Mouse (Mus musculus): Measurements from ENCODE around the gene Stfa1. TPM values are rescaled to one million over a fixed set of nuclear protein-coding genes. Genes with fewer than 3 reads are reported as not detected.

Gene Stfa1
- 2.1 and 4.0 TPM in 2 replicates for polyA plus RNA-seq (2012; rRNA removed)

GRCm38 (mm10) chr16:36276796-36277195, at the start of gene Stfa1:
Gene Stfa1, plus strand, starts transcription at chr16:36276951.

DNA sequence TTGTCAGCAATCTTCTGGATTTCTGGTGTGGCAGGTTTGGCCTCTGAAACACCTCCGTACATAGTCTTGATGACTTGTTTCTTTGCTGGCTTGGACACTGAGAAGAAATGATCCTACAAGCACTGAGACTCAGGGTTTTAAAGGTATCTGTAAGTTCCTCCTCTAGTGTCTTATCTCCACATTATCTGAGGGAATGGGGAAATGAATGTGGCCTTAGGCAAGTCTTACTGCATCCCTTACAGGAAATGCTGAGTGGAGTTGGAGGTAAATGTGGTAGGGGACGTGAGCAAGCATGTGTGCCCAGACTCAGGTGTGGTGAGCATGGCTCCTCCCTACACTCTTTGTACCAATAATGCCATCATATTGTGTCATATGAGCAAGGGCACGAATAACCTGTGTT, 57.5 kb downstream of the Stfa1 start, which contains the start of gene BC117090:
TSS of gene BC117090 (minus strand) at position 101 of the 400 bp plus-strand sequence.

Other genes starting within 250 kb of the Stfa1 start
- 5.2 and 7.2 TPM in 2 replicates for gene Wdr5b, start 235.8 kb upstream of the Stfa1 start, polyA plus RNA-seq (2012; rRNA removed)
- 209 TPM in 2 replicates for gene Fam162a, start 205.4 kb upstream of the Stfa1 start, polyA plus RNA-seq (2012; rRNA removed)
- 59.8 and 89.2 TPM in 2 replicates for gene Ccdc58, start 205.3 kb upstream of the Stfa1 start, polyA plus RNA-seq (2012; rRNA removed)
- not detected in 2 replicates for gene Csta1, start 145.7 kb upstream of the Stfa1 start, polyA plus RNA-seq (2012; rRNA removed)
- gene Stfa2l1, start 120.1 kb upstream of the Stfa1 start, polyA plus RNA-seq (2012; rRNA removed), result 0.83 and 1.4 TPM in 2 replicates
- 3.3 and 3.9 TPM in 2 replicates for gene Gm5483, start 92.7 kb upstream of the Stfa1 start, polyA plus RNA-seq (2012; rRNA removed)
- gene Gm5416, start 66.5 kb upstream of the Stfa1 start, polyA plus RNA-seq (2012; rRNA removed), result not detected in 2 replicates
- not detected in 2 replicates for gene 2010005H15Rik, start 55.5 kb upstream of the Stfa1 start, polyA plus RNA-seq (2012; rRNA removed)
- gene BC117090, start 57.4 kb downstream of the Stfa1 start, polyA plus RNA-seq (2012; rRNA removed), result not detected in 2 replicates
- gene BC100530, start 90.8 kb downstream of the Stfa1 start, polyA plus RNA-seq (2012; rRNA removed), result 2.7 and 3.7 TPM in 2 replicates
- 0.29 and 0.49 TPM in 2 replicates for gene Stfa2, start 131.5 kb downstream of the Stfa1 start, polyA plus RNA-seq (2012; rRNA removed)
- 1.5 and 2.5 TPM in 2 replicates for gene Stfa3, start 178.4 kb downstream of the Stfa1 start, polyA plus RNA-seq (2012; rRNA removed)

Measured in central nervous system, embryonic 11.5 days (tissue).